Mouse (Mus musculus) testis, adult 2 months (tissue): ENCODE measurements around the gene Inmt.

Source experiments
- CTCF ChIP-seq: fragments of 200-500 bp; IDR thresholded peaks from 2 replicates; pipeline ENCODE4 v1.5.1; 2012; ENCODE audit warnings: low read depth, mild to moderate bottlenecking, inconsistent platforms, low read length, moderate library complexity; ENCODE audit not compliant: control insufficient read depth, insufficient read depth, insufficient replicate concordance
- POLR2A ChIP-seq: fragments of 200-500 bp; IDR thresholded peaks from 2 replicates; pipeline ENCODE4 v1.6.1; 2012; ENCODE audit warnings: low read depth, mild to moderate bottlenecking, inconsistent platforms, low read length, moderate library complexity; ENCODE audit not compliant: control insufficient read depth

- TF ChIP-seq POLR2A (no peak), CTCF (no peak)
These were observed 49.1 kb upstream of the Inmt start for GRCm38 (mm10) chr6:55223986-55224385.
